Mouse (Mus musculus): ENCODE data around the gene Ppp1r14c. TPM values are rescaled to one million over a fixed set of nuclear protein-coding genes. Genes with fewer than 3 reads are reported as not detected.

The Ppp1r14c gene
- total and polyA plus RNA-seq, 3 experiments = 0.16 TPM; not detected in 2

DNA sequence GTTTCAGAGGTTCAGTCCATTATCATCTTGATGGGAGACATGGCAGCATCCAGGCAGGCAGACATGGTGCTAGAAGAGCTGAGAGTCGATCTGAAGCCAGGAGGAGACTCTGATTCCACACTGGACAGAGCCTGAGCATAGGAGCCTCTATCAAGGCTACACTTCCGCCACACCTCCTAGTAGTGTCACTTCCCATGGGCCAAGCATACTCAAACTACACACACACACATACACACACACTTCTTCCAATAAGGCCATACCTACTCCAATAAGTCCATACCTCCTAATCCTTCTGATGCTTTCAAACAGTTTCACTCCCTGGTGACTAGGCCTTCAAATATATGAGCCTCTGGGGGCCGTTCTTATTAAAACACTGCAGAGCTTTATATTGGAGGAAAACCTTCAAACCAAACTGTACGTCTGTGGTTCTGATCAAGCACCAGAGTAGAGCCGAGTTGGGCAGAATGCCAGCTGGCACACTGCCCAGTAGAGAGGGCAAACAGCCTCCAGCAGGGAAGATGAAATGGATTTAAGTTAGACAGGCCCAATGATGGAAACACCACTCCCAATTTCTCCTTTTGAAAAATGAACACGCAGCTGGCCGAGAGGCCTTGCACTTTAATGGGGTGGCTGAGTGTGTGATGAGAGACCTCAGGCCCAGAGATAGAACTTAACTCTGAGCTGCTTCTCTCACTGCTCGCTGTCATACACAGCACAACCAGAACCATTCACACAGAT lies 141.8 kb downstream of the Ppp1r14c start:
- H3K4me1 ChIP-seq (ENCODE audit: insufficient read depth, low read depth, low read length) = no peaks in the 10 kb centered on the region
- H3K36me3 ChIP-seq (replicated peaks) = no peaks in the 10 kb centered on the region
- no peak for TF ChIP-seq GATA1 (IDR thresholded peaks at IDR 0.05; ENCODE audit: borderline replicate concordance, low read length)
- TF ChIP-seq GATA2 (IDR thresholded peaks at IDR 0.05; ENCODE audit: borderline replicate concordance, low read depth, low read length) = no peak
- no peak for TF ChIP-seq CTCF (IDR thresholded peaks at IDR 0.05; ENCODE audit: low read depth, low read length)
- no peak for TF ChIP-seq TAL1 (conservative IDR thresholded peaks at IDR 0.05; ENCODE audit: low read depth, low read length)
- TF ChIP-seq POLR2AphosphoS5 (IDR thresholded peaks at IDR 0.05; ENCODE audit: insufficient replicate concordance, low read depth, low read length) = no peak
- H3K4me3 ChIP-seq (ENCODE audit: low read depth, low read length) = no peak overlapping the region
- no peak for ATAC-seq (ENCODE audit: extremely low read depth, insufficient number of reproducible peaks, low FRiP score, poor library complexity, severe bottlenecking)
- H3K9me3 ChIP-seq (replicated peaks) = no peaks in the 10 kb centered on the region
- no peak for DNase-seq (ENCODE audit: low spot score)
- H3K27me3 ChIP-seq (ENCODE audit: insufficient read depth, low read length) = no peaks in the 10 kb centered on the region

DNA sequence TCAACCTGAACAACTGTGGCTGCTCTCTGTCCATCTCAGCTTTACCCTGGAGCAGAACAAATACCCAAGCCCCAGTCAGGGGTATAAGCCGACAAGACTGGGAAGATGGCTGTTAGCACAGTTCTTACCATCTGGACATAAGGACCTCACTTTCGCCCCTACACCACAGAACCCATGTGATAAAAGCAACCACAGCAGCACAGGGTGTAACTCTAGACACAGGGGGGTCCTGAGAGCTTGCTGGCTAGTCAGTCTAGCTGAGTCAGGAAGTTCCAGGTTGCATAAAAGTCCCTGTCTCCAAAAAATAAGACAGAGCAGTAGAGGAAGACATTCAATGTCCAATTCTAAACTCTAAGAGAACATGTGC lies 142.3 kb downstream of the Ppp1r14c start:
- TF ChIP-seq GATA1 (IDR thresholded peaks at IDR 0.05; ENCODE audit: borderline replicate concordance, low read length) = no peak
- no peak for TF ChIP-seq TAL1 (conservative IDR thresholded peaks at IDR 0.05; ENCODE audit: low read depth, low read length)
- TF ChIP-seq GATA2 (IDR thresholded peaks at IDR 0.05; ENCODE audit: borderline replicate concordance, low read depth, low read length) = no peak
- no peak for TF ChIP-seq CTCF (IDR thresholded peaks at IDR 0.05; ENCODE audit: low read depth, low read length)
- no peak for TF ChIP-seq POLR2AphosphoS5 (IDR thresholded peaks at IDR 0.05; ENCODE audit: insufficient replicate concordance, low read depth, low read length)
- no peaks in the 10 kb centered on the region for H3K9me3 ChIP-seq (replicated peaks)
- no peak for ATAC-seq (ENCODE audit: extremely low read depth, insufficient number of reproducible peaks, low FRiP score, poor library complexity, severe bottlenecking)
- no peak overlapping the region for H3K4me3 ChIP-seq (ENCODE audit: low read depth, low read length)
- no peaks in the 10 kb centered on the region for H3K36me3 ChIP-seq (replicated peaks)
- no peaks in the 10 kb centered on the region for H3K4me1 ChIP-seq (ENCODE audit: insufficient read depth, low read depth, low read length)
- H3K27me3 ChIP-seq (ENCODE audit: insufficient read depth, low read length) = no peaks in the 10 kb centered on the region
- no peak for DNase-seq (ENCODE audit: low spot score)

DNA sequence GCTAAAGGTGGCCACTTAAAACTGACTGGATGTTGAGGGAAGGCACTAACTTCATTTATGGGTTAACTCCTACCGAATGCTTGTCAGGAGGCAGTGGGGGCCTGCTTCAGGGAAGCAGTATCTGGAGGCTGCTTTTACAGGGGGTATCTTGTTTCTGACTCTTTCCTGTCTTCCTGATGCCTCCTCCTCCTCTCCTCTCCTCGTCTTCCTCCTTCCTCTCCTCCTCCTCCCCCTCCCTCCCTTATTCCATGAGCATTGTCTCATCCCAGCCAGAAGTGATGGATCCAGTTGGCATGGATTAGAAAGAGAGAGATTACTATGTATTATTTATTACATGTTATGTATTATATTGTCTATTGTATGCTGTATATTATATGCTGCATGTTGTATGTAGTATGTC lies 142.9 kb downstream of the Ppp1r14c start:
- Histone ChIP-seq H3K36me3 (replicated peaks) (no peaks in the 10 kb centered on the region), H3K4me1 (ENCODE audit: insufficient read depth, low read depth, low read length) (no peaks in the 10 kb centered on the region), H3K27me3 (ENCODE audit: insufficient read depth, low read length) (no peaks in the 10 kb centered on the region), H3K4me3 (ENCODE audit: low read depth, low read length) (no peak overlapping the region), H3K9me3 (replicated peaks) (no peaks in the 10 kb centered on the region)
- DNase-seq (ENCODE audit: low spot score) (no peak), ATAC-seq (ENCODE audit: extremely low read depth, insufficient number of reproducible peaks, low FRiP score, poor library complexity, severe bottlenecking) (no peak)
- no peak for TF ChIP-seq GATA2 (IDR thresholded peaks at IDR 0.05; ENCODE audit: borderline replicate concordance, low read depth, low read length)
- TF ChIP-seq POLR2AphosphoS5 (IDR thresholded peaks at IDR 0.05; ENCODE audit: insufficient replicate concordance, low read depth, low read length) = no peak
- no peak for TF ChIP-seq GATA1 (IDR thresholded peaks at IDR 0.05; ENCODE audit: borderline replicate concordance, low read length)
- TF ChIP-seq TAL1 (conservative IDR thresholded peaks at IDR 0.05; ENCODE audit: low read depth, low read length) = no peak
- TF ChIP-seq CTCF (IDR thresholded peaks at IDR 0.05; ENCODE audit: low read depth, low read length) = no peak

DNA sequence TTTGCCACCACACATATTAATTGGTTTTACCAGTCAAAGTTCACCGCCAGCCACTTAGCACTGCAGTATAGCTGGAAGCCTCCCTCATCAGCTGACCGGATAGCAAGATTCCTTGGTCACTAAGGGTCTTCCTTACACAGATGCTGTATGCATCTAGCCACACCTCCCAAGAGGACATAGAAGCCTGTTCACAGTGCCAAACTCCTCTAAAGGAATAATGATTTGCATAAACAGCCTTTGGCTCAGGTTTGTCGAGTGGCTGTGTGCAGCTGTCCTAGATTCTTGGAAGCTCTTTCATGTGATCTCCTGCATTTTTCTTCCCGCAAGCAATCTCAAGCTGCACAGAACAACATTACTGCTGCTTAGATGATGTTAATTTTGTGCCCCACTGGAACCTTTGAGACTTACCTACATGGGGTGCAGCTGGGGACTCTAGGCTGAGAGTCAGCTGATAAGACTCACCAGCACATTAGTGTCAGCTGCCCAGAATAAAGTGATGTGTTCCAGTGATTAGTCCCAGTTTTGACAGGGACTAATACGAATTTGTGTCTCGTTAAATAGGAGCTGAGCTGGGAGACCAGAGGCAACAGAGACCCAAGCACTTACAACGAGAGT lies 143.9 kb downstream of the Ppp1r14c start:
- no peaks in the 10 kb centered on the region for H3K36me3 ChIP-seq (replicated peaks)
- DNase-seq (ENCODE audit: low spot score) (no peak), ATAC-seq (ENCODE audit: extremely low read depth, insufficient number of reproducible peaks, low FRiP score, poor library complexity, severe bottlenecking) (no peak)
- H3K4me3 ChIP-seq (ENCODE audit: low read depth, low read length) = no peak overlapping the region
- no peaks in the 10 kb centered on the region for H3K4me1 ChIP-seq (ENCODE audit: insufficient read depth, low read depth, low read length)
- H3K9me3 ChIP-seq (replicated peaks) = no peaks in the 10 kb centered on the region
- no peaks in the 10 kb centered on the region for H3K27me3 ChIP-seq (ENCODE audit: insufficient read depth, low read length)
- TF ChIP-seq GATA1 (IDR thresholded peaks at IDR 0.05; ENCODE audit: borderline replicate concordance, low read length) (no peak), POLR2AphosphoS5 (IDR thresholded peaks at IDR 0.05; ENCODE audit: insufficient replicate concordance, low read depth, low read length) (no peak), TAL1 (conservative IDR thresholded peaks at IDR 0.05; ENCODE audit: low read depth, low read length) (no peak), GATA2 (IDR thresholded peaks at IDR 0.05; ENCODE audit: borderline replicate concordance, low read depth, low read length) (no peak), CTCF (IDR thresholded peaks at IDR 0.05; ENCODE audit: low read depth, low read length) (no peak)

DNA sequence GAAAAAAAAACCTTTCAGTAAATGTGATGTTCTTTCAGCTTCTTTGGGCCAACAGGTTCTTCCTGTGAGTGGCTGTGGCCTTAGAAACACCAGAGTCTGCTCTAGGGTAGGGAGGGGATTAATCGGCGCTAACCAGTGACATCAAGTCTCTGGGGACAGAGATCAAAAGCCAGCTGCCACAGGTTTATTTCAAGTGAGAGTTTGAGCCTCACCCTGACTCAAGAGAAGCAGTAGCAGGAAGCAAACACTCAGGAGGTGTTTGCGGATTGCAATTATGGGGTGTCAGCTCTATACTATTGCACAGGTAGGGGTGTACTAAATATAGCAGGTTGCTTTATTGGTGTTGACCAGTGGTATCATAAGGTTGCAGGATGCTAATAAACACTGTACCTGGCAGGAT lies 144.6 kb downstream of the Ppp1r14c start:
- no peaks in the 10 kb centered on the region for H3K9me3 ChIP-seq (replicated peaks)
- no peak for DNase-seq (ENCODE audit: low spot score)
- no peak for ATAC-seq (ENCODE audit: extremely low read depth, insufficient number of reproducible peaks, low FRiP score, poor library complexity, severe bottlenecking)
- no peak overlapping the region for H3K4me3 ChIP-seq (ENCODE audit: low read depth, low read length)
- no peaks in the 10 kb centered on the region for H3K4me1 ChIP-seq (ENCODE audit: insufficient read depth, low read depth, low read length)
- no peaks in the 10 kb centered on the region for H3K36me3 ChIP-seq (replicated peaks)
- no peaks in the 10 kb centered on the region for H3K27me3 ChIP-seq (ENCODE audit: insufficient read depth, low read length)
- TF ChIP-seq CTCF (IDR thresholded peaks at IDR 0.05; ENCODE audit: low read depth, low read length) (no peak), TAL1 (conservative IDR thresholded peaks at IDR 0.05; ENCODE audit: low read depth, low read length) (no peak), GATA2 (IDR thresholded peaks at IDR 0.05; ENCODE audit: borderline replicate concordance, low read depth, low read length) (no peak), GATA1 (IDR thresholded peaks at IDR 0.05; ENCODE audit: borderline replicate concordance, low read length) (no peak), POLR2AphosphoS5 (IDR thresholded peaks at IDR 0.05; ENCODE audit: insufficient replicate concordance, low read depth, low read length) (no peak)

DNA sequence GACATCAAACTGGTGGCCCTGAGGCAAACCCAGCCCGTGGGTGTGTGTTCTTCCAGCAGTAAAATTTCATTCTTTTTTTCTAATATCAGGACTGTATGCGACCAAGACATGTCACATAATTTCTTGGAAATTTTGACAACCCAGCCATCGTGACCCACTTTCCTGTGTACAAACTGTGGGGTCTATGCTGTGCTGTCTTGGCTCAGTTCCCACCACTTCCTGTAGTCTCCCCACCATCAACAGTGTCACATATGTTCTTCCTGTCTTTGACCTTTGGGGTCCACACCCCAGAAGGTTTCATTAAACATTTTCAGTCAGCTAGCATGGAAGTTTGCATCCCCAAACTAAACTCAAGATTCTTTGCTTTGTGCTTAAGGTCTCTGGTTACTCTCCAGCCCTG lies 145.5 kb downstream of the Ppp1r14c start:
- Histone ChIP-seq H3K27me3 (ENCODE audit: insufficient read depth, low read length) (no peaks in the 10 kb centered on the region), H3K4me3 (ENCODE audit: low read depth, low read length) (no peak overlapping the region), H3K9me3 (replicated peaks) (no peaks in the 10 kb centered on the region), H3K4me1 (ENCODE audit: insufficient read depth, low read depth, low read length) (no peaks in the 10 kb centered on the region), H3K36me3 (replicated peaks) (no peaks in the 10 kb centered on the region)
- TF ChIP-seq TAL1 (conservative IDR thresholded peaks at IDR 0.05; ENCODE audit: low read depth, low read length) = no peak
- no peak for TF ChIP-seq GATA2 (IDR thresholded peaks at IDR 0.05; ENCODE audit: borderline replicate concordance, low read depth, low read length)
- TF ChIP-seq POLR2AphosphoS5 (IDR thresholded peaks at IDR 0.05; ENCODE audit: insufficient replicate concordance, low read depth, low read length) = no peak
- no peak for TF ChIP-seq GATA1 (IDR thresholded peaks at IDR 0.05; ENCODE audit: borderline replicate concordance, low read length)
- DNase-seq (ENCODE audit: low spot score) (no peak), ATAC-seq (ENCODE audit: extremely low read depth, insufficient number of reproducible peaks, low FRiP score, poor library complexity, severe bottlenecking) (no peak)
